Mouse (Mus musculus): ENCODE results near the gene Gmnn. TPM values are rescaled to one million over a fixed set of nuclear protein-coding genes. Genes with fewer than 3 reads are reported as not detected.
"Not testable (repeated sequence)": the region's sequence is repeated elsewhere in the genome, so short reads cannot be mapped to it uniquely, and the experiment has no call there.

Gmnn gene
- 1 to 10 TPM; 2.7 to 4.2 TPM for total RNA-seq (2021)
- long read RNA-seq, experiment 1, partial matches to known transcripts = 0 of 1 reads
- long read RNA-seq, experiment 1, other reads (novel, unspliced or antisense) = 0 of 1 reads
- long read RNA-seq, experiment 2, partial matches to known transcripts = 0 of 1 reads
- long read RNA-seq, experiment 2, other reads (novel, unspliced or antisense) = 0 of 1 reads

DNA sequence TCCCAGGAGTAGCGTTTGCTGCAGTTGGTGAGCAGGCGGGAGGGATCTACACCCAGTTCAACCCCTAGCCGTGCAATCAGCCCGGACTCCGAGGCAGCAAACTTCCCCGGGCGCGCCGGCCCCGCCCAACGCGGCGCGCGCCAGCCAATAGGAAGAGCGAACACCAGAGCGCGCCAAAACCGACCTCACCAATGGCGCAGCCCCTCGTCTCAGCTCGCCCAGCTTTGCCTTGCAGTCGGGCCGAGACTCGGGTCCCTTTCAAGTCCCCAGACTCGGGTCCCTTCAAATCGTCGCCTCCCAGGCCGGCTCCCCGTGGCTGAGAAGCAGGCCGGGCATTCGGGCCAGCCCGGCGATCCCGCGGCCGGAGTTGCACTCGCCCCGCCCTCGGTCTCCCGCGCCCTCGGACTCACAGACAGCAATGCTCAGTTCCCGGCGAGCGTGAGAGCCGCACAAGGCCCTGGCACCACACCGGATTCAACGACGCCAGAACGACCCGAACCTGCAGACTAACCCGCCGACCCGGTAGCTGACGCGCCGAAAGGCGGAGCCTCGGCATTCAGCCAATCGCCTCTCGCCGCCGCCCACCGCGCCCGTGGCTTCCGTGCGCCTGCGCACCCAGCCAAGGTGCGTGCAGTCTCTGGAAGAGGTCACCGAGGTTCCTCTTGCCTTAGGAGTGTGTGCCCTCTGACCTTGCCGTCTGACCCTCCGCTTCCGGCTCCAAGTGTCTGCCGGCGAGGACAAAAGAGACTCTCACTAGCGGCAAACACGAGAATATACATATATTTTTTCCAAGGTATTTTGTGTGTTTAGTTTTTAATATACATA lies at the start of gene Gmnn:
Gene Gmnn (minus strand): TSS at position 521 of the 825 bp plus-strand sequence.
- peak; percentile 71 to 87 for DNase-seq (ENCODE audit: low spot score in 2 of 2)

DNA sequence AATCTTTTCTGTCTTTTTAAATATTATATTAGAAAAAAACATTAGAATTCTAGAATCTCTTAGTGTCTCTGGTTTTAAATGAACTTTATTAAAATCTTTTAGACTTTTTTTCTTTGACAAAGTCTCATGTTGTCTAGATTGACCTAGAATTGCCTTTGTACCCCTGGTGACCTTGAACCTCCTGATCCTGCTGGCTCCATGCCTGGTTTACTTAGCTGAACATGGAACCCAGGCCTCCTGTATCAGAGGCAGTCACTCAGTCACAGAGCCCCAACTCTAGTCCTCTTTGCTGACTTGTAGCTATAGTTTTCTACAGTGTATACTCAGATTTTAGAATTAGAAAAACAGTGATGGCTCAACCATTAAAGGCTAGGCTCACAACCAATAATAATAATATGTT lies 44.4 kb upstream of the Gmnn start:
- DNase-seq (ENCODE audit: low spot score in 2 of 2) = no peak

DNA sequence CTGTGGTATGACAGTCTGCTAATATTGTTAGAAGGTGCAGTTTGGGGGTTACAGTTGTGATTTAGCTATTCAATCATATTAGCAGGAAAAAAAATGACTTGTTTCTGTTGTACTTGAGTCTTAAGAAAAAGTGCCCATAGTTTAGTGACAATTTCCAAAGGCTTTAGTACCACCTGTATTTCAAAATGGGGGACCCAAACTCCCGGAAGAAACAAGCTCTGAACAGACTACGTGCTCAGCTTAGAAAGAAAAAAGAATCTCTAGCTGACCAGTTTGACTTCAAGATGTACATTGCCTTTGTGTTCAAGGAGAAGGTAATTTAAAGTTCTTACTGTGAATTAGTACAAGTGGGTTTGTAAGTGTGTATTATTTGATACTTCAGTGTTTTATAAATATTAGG lies 41.5 kb upstream of the Gmnn start:
- no peak for DNase-seq (ENCODE audit: low spot score in 2 of 2)

DNA sequence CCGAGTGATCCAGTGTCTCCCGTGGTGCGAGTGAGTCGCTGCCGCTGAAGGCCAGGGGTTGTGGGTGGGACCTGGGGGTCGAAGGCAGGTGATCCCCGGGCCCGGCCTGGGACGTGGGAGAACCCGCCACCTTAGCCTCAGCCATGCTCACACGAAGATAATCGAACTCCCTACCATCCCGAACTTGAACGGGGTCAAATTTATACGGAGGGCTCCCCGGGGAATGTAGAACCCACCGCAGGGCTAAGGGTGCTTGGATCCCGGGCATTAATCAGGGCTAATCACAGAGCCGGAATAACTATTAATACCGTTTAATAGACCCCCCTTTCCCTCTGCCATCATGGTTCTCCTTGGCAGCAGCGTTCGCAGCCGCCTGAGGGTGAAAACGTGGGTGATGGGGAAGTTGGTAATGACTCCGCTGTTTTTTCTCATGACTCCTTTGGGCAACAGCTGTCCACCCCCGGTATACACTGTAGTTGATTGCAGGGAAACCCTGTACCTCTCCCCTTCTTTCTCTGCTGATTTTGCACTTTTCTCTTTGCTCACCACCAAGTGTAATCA lies 40.5 kb upstream of the Gmnn start:
- DNase-seq (ENCODE audit: low spot score in 2 of 2) = peak in 1 of 2 experiments; percentile 8

DNA sequence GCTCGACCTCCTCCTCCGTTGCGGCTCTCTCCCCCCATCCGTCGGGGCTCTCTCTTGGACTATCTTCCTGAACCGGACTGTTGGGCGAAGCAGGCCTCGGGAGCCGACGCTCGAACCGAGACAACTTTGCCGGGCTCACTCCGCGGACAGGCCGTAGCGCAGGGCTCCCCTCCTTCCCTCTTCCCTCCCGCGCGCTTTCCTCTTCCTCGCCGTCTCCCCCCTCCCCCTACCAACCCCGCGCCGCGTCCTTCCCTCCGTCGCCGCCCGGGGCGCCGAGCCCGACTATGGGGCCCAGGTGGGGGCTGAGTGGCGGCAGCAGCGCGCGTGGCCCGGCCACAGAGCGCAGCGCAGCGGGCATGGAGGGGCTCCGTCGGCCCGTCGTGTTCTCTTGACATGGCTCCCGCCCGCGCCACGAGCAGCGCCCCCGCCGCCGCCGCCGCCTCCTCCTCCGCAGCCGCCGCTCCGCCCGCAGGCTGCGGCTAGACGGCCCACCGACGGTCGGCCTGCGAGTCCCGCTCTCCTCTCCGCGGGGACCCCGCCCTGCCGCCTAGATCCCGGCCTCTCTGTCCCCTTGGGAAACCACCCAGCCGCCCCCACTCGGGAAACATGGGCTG lies 39.7 kb upstream of the Gmnn start, which contains the start of gene BC005537:
Gene BC005537 (plus strand): TSS at position 350 of the 614 bp plus-strand sequence.
- DNase-seq (ENCODE audit: low spot score in 2 of 2) = peak; percentile 27 to 52

DNA sequence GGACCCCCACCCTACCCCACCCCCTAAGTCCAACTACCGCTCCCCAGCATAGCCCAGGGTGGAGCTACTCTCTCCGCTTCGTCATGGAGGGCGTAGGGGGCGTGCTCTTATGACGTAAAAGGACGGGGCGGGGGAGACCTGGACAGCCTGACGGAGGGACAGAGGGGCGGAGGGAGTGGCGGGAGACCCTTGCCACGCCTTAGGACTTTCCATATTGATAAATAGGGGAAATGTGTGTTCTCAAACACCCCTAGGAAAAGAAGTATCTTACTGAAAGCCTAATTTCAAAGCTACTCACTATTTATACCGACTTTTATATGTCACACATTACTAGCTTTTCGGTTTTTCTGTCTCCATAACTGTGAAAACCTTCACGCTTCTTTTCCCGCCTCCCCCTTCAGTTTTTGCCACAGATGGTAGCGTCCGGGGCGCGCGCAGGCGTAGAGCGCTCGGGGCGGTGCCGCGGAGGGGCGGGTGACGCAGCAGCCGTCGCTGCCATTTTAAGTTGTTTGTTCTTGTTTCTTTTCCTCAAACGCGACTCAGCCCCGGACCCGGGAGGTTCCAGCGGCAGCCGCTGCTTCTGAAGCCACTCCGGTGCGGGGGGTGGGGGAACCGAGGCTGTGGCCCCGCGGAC lies 39.1 kb upstream of the Gmnn start:
- DNase-seq (ENCODE audit: low spot score in 2 of 2) = peak; percentile 95

DNA sequence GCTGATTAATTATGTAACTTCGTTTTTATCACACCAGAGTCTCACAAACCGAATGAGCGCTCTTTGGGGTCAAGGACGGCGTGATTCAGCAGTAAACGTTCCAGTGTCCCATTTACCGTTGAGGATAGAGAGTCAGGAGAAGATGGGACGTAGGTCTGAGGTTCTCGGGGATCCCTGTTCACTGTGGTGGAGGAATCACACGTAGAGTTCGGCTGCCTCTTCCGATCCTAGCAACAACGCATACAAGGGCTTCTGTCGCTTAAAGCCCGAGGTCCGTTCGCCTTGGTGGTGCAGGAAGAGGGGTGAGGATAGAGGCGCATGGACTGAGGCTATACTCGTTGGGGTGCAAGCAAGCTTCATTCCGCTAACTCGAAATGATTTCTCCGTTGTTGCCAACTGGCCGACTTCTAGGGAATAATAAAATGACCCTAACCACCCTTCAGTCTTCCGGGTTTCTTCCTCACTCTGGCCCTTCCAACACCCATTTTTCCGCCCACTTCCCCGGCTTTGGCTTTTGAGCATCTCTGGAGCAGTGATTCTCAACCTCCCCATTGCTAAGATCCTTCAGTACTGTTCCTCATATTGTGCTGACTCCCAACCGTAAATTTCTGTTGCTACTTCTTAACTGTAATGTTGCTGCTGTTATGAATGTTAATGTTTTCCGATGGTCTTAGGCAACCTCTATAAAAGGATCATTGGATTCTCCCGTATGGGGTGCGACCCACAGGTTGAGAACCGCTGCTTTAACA lies 38.4 kb upstream of the Gmnn start:
- peak; percentile 39 to 43 for DNase-seq (ENCODE audit: low spot score in 2 of 2)

DNA sequence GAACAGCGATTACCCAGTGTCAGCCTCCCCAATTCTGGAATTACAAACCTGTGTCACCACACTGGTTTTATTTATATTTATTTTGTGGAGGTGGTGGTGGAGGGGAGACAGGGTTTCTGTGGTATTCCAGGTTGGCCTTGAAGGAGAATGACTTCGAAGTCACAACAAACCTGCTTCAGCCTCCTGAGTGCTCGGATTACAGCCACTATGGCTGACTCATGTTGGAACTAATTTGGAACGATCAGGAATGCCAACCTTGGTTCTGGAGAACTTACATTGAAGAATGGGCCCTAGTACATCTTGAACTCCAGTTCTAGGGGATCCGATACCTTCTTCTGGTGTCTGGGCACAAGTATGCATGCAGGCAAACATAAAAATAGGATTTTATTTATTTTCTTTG lies 37.7 kb upstream of the Gmnn start:
- no peak for DNase-seq (ENCODE audit: low spot score in 2 of 2)

DNA sequence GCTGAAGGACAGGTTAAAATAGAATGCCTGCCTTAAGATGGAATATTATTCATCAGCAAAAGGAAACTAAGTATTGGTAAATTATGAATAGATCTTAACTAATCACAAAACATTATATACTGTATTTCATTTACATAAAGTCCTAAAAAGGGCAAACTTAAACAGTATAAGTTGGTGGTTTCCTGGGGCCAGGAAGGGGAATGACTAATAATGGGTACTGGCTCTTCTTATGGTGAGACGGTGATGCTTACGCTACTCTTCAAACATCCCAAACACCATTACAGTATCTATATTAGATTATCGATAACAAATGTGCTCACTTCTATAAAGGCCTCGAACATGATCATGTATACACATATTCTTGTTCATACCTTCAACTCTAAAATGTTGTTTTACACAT lies 37.0 kb upstream of the Gmnn start:
- no peak for DNase-seq (ENCODE audit: low spot score in 2 of 2)

DNA sequence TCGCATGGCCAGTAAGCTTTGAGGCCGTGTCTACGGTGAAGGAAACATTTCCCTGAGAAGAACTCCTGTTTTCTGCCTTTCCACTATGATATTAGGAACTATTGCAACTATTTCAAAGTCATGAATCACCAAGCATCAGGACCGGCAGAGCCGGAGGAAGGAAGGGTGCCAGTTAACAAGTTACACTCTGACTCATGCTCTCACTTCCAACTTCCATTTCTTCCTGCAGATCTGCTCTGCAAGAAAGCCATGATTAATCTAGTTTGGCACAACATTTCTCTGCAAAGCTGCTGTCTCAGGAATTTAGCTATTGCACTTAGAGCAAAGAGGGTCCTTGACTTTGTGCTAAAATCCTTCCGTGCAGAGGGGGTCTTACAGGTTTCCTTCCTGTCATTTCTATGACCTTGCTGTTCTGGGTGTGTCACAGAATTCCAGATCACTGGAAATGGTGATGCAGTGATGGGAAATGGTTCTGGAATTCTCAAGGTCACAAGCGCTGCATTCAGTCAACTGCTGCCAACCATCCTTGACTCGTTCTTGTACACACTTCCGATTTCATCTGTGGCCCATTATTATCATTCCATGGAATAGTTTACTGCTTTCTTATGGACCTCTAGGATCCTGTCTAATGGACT lies 30.8 kb upstream of the Gmnn start:
- peak in 1 of 2 experiments; percentile 22 for DNase-seq (ENCODE audit: low spot score in 2 of 2)

DNA sequence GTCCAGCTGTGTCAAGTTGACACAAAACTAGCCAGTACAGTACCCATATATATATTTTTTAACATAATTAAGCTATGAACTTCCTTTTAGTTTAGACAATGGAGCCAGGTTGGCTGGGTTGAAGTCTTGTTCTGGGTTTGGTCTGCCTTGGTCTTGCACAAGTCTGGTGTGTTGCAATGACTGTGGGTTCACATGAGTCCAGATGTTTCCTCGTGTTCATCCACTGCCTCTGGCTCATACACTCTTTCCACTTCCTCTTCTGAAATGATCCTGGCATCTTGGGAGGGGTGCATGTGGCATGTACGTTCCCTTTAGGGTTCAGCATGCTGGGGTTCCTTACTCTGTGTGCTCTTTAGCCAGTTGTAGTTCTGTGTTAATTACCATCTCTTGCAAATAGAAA lies 29.6 kb upstream of the Gmnn start:
- DNase-seq (ENCODE audit: low spot score in 2 of 2) = no peak

DNA sequence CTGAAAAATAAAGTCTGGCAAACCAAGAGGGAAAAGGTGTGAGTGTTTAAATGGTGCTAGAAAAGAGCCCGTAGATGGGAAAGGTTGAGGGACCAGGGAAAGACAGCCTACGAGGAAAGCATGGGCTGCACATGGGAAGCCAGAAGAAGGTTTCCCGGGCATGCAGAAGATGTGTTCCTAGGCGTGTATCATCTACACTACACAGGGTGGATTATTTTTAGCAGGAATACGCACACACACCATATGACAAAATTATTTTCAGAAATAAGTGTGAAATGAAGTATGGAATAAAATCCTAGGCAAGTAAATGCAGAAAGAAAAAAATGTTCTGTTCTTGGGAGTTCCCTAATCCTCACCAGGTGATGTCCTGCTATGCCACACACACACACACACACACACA lies 25.8 kb upstream of the Gmnn start:
- DNase-seq (ENCODE audit: low spot score in 2 of 2) = no peak

DNA sequence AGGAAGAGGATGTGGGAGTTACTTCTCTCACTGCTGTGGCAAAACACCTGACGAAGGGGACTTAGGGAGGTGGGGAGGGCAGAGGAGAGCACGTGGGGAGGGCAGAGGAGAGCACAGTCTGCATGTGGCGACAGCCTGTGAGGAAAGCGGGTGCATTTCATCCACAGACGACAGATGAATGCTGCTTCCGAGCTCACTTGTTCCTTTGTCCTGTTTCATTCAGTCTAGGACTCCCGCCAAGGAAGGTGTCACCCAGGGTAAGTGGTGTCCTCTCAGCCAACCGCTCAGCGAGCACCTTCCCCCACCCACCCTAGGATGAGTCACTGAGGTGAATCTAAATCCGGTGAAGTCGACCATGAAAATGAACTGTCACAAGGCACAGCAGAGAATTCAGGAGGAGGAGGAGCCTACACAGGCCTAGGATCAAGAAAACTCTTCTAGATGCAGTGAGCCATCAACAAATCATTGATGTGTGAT lies 24.3 kb upstream of the Gmnn start:
- peak in 1 of 2 experiments; percentile 18 for DNase-seq (ENCODE audit: low spot score in 2 of 2)

DNA sequence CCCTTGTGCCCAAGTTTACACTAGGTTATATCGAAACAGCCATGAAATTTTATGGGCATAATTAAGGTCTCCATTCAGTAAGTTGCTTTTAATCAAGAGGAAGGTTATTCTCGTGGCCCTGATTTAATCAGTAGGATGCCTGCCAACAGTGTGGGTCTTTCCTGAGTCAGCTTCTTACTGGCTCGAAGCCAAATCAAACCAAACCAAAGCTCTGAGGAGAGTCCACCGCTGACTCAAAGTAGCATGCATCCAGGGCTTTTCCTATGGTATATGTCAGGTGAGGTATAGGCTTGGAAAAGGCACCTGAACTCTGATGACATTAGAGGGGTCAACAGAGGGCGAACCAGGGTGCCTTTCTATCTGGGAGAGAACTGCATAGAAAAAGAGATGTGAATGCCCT lies 20.2 kb upstream of the Gmnn start:
- DNase-seq (ENCODE audit: low spot score in 2 of 2) = no peak

DNA sequence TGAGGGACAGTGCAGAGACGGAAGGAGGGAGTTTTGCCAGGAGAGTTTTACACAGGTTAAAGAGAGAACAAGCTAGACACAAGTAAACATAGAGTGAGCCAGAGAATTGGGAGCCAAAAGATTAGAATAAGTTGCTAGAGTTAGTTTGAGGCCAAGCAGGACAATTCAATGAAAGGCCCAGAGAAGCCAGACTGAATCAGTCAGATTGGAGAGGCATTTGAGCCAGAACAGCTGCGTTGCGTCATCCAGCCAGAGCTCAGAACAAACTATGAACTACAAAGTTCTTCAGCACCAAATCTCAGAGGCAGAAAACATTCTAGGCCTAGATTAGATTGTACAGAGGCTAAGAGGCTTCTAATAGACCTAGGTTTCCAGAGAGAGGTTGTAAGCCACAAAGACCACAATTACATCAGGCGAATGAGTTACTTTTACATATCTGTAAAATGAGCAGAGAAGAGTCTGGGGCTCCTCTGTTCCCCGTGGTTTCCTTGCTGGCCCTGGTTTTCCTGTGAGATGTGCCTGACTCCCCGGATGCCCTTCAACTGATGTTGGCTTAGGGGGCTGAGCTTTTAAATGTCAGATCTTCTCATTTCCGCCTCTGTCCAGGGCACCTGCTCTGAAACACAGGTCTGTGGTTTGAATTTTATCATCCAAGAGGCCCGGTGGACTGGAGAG lies 17.1 kb upstream of the Gmnn start:
- DNase-seq (ENCODE audit: low spot score in 2 of 2) = no peak

DNA sequence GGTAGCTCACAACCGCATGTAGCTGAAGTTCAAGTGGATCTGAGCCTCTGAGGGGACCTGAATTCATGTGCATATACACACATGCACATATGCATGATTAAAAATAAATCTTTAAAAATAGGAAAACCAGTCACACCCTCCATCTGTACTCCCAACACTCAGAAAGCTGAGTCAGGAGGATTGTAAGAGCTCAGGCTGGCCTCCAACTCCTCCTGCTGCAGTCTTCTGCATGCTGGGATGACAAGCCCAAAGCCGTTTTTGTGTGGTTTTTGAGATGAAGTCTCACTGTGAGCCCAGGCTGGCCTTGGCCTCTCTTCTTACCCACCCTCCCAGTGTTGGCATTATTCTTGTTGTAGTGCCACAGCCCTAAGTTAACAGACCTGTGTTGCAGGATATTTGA lies 16.3 kb upstream of the Gmnn start:
- DNase-seq (ENCODE audit: low spot score in 2 of 2) = no peak

DNA sequence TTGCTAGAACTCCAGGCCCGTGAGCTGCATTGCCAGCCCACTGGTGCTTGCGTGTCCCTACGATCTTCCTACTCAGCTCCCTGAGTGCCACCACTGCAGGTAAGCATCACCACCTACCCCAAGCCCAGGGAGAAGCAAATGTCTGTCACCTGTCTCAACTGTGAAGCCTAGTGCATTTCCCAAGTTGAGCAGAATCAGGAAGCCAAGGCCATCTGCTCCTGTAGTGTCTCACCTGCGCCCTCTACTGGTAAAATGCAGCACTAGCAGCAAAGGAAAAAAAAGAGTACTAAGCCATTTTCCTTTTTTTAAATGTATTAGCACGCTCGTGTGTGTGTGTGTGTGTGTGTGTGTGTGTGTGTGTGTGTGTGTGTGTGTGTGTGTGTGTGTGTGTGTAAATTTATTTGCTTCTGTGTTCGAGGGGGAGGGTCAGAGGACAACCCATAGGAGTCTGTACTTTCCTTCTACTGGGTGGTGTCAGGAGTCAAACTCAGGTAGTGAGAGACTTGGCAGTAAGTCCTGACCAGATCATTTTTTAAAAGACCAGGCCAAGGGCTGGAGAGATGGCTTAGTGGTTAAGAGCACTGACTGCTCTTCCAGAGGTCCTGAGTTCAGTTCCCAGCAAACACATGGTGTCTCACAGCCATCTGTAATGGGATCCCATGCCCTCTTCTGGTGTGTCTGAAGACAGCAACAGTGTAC lies 14.6 kb upstream of the Gmnn start:
- peak; percentile 39 to 43 for DNase-seq (ENCODE audit: low spot score in 2 of 2)

DNA sequence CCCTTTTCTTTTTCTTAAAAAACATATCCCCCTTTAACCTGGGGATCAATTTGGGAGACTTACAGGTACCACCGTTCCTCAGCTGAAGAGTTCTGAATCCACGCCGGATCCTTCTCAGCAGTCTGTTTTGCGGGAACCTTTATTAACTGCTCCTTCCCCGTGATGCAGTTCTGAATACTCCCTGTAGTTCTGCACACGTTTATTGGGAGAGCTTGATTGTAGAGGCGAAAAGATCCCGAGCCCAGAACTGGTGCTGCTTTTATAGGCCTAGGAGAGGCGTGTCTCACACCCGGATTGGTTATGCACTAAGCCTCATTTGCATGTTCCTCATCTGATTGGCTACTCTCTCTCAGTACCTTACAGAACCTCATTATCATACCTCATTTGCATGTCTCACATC lies 9.8 kb upstream of the Gmnn start:
- DNase-seq (ENCODE audit: low spot score in 2 of 2) = not testable (repeated sequence)

DNA sequence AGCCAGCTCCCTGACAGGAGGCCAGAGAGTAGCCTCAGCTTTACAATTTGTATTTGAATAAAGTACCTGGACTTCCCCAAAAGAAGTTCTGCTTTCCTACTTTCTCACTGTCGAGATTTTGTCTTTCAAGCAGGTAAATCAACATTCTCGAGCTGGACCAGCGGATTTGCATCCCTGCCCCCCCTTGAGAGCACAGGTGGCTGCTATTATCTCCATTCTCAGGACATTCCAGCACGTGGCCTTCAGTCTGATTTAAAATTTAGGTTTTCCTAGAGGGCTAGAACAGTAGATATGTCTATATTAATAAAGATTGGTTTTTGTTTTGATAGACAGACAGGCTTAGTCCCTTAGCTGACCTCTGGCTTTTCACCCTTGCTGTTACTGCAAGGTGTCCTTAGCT lies 6.1 kb upstream of the Gmnn start:
- DNase-seq (ENCODE audit: low spot score in 2 of 2) = not testable (repeated sequence)

Measured in left cerebral cortex, adult 18-20 months (tissue).